12 mouse cellular contexts compared by ENCODE assay signal in genomic region chr8:110717131-110717530, GRCm38 (mm10). TPM values are rescaled to one million over a fixed set of nuclear protein-coding genes. Genes with fewer than 3 reads are reported as not detected.
DNase-seq lines count a peak whose midpoint lies in the region; ATAC-seq lines count a peak whose summit lies in the region.
"Had no signal": no experiment of that assay in that cellular context is flagged by ENCODE, and none has a peak within 500 bp of the region (broad histone marks: within the 10 kb centered on the region; RNA-seq: fewer than 3 reads in every experiment).

No protein-coding gene starts in this region.

- H3K4me3 ChIP-seq in forebrain, embryonic 13.5 days, result no peak overlapping the region
- H3K4me3 ChIP-seq in forebrain, embryonic 14.5 days (ENCODE audit: low read depth, low read length), result no peak overlapping the region
- no peak overlapping the region for H3K4me3 ChIP-seq in kidney, embryonic 16.5 days (ENCODE audit: low read length)
- no peak overlapping the region for H3K4me3 ChIP-seq in embryonic facial prominence, embryonic 12.5 days
- H3K4me3 ChIP-seq in limb, embryonic 15.5 days, result no peak overlapping the region

- H3K27me3 ChIP-seq in forebrain, embryonic 13.5 days, result no peaks in the 10 kb centered on the region
- no peaks in the 10 kb centered on the region for H3K27me3 ChIP-seq in forebrain, embryonic 14.5 days (replicated peaks; ENCODE audit: control insufficient read depth, insufficient read depth, low read length)
- H3K27me3 ChIP-seq in kidney, embryonic 16.5 days (ENCODE audit: insufficient read depth, low read length), result no peaks in the 10 kb centered on the region
- no peaks in the 10 kb centered on the region for H3K27me3 ChIP-seq in embryonic facial prominence, embryonic 12.5 days
- H3K27me3 ChIP-seq in limb, embryonic 15.5 days, result no peaks in the 10 kb centered on the region

- H3K9me3 ChIP-seq in forebrain, embryonic 13.5 days (replicated peaks), result no peaks in the 10 kb centered on the region
- no peaks in the 10 kb centered on the region for H3K9me3 ChIP-seq in forebrain, embryonic 14.5 days (replicated peaks; ENCODE audit: control insufficient read depth, low read length)
- H3K9me3 ChIP-seq in kidney, embryonic 16.5 days (ENCODE audit: low read length), result no peaks in the 10 kb centered on the region
- H3K9me3 ChIP-seq in embryonic facial prominence, embryonic 12.5 days, result no peaks in the 10 kb centered on the region
- no peaks in the 10 kb centered on the region for H3K9me3 ChIP-seq in limb, embryonic 15.5 days

- H3K4me2 ChIP-seq in forebrain, embryonic 13.5 days, result no peak overlapping the region
- H3K4me2 ChIP-seq in forebrain, embryonic 14.5 days (ENCODE audit: low read length), result no peak overlapping the region
- no peak overlapping the region for H3K4me2 ChIP-seq in kidney, embryonic 16.5 days (replicated peaks; ENCODE audit: low read depth, low read length)
- no peak overlapping the region for H3K4me2 ChIP-seq in embryonic facial prominence, embryonic 12.5 days (replicated peaks)
- no peak overlapping the region for H3K4me2 ChIP-seq in limb, embryonic 15.5 days

- 0 out of 2 replicates have a peak overlapping the region, but pooled peaks have one; percentile 18 for H3K9ac ChIP-seq in forebrain, embryonic 13.5 days
- H3K9ac ChIP-seq in forebrain, embryonic 14.5 days (ENCODE audit: low read length), result no peak overlapping the region
- H3K9ac ChIP-seq in kidney, embryonic 16.5 days (replicated peaks; ENCODE audit: low read length), result peak overlapping the region; percentile 3; the same call in 1 of the 2 replicates
- H3K9ac ChIP-seq in embryonic facial prominence, embryonic 12.5 days, result no peak overlapping the region
- no peak overlapping the region for H3K9ac ChIP-seq in limb, embryonic 15.5 days

- no peak overlapping the region for H3K27ac ChIP-seq in forebrain, embryonic 13.5 days
- no peak overlapping the region for H3K27ac ChIP-seq in forebrain, embryonic 14.5 days (ENCODE audit: low read depth, low read length)
- H3K27ac ChIP-seq in kidney, embryonic 16.5 days (ENCODE audit: low read length), result peak overlapping the region; percentile 57; the same call in 1 of the 2 replicates
- H3K27ac ChIP-seq in embryonic facial prominence, embryonic 12.5 days, result 0 out of 2 replicates have a peak overlapping the region, but pooled peaks have one; percentile 18
- H3K27ac ChIP-seq in limb, embryonic 15.5 days, result peak overlapping the region; percentile 88

- no peak for DNase-seq in forebrain, embryonic 14.5 days (ENCODE audit: low spot score)
- DNase-seq in kidney, postnatal 10 days, result no peak
- no peak for DNase-seq in Muller cell, postnatal 12 days (ENCODE audit: inconsistent ontology term)
- DNase-seq: adrenal gland, postnatal 14 days; cerebellum, adult 8-10 months; kidney, postnatal 14 days; left cerebral cortex, postnatal 4 days had no signal

- peaks cover 44% of the 10 kb centered on the region for H3K4me1 ChIP-seq in forebrain, embryonic 13.5 days
- H3K4me1 ChIP-seq in forebrain, embryonic 14.5 days (ENCODE audit: control insufficient read depth, insufficient read depth, low read length), result peaks cover 10% of the 10 kb centered on the region; the same call in 1 of the 2 replicates
- H3K4me1 ChIP-seq in kidney, embryonic 16.5 days (ENCODE audit: insufficient read depth, low read length), result peaks cover 54% of the 10 kb centered on the region
- peaks cover 39% of the 10 kb centered on the region for H3K4me1 ChIP-seq in embryonic facial prominence, embryonic 12.5 days
- peaks cover 74% of the 10 kb centered on the region for H3K4me1 ChIP-seq in limb, embryonic 15.5 days

- WGBS in forebrain, embryonic 13.5 days, result 81% methylated on average over 7 of the region's 7 CpGs
- WGBS in forebrain, embryonic 14.5 days, result 76% methylated on average over 7 of the region's 7 CpGs
- 33% methylated on average over 7 of the region's 7 CpGs for WGBS in kidney, embryonic 16.5 days
- WGBS in embryonic facial prominence, embryonic 12.5 days, result 43% methylated on average over 7 of the region's 7 CpGs
- WGBS in limb, embryonic 15.5 days, result 39% methylated on average over 7 of the region's 7 CpGs

- H3K36me3 ChIP-seq in forebrain, embryonic 13.5 days (ENCODE audit: poor library complexity, severe bottlenecking), result peaks cover 36% of the 10 kb centered on the region
- peaks cover 23% of the 10 kb centered on the region for H3K36me3 ChIP-seq in forebrain, embryonic 14.5 days (ENCODE audit: control insufficient read depth, insufficient read depth, low read length)
- peaks cover 6% of the 10 kb centered on the region; the same call in 1 of the 2 replicates for H3K36me3 ChIP-seq in kidney, embryonic 16.5 days (ENCODE audit: insufficient read depth, low read length)
- H3K36me3 ChIP-seq in embryonic facial prominence, embryonic 12.5 days, result peaks cover 15% of the 10 kb centered on the region
- H3K36me3 ChIP-seq in limb, embryonic 15.5 days, result peaks cover 18% of the 10 kb centered on the region

- ATAC-seq in forebrain, embryonic 13.5 days, result no peak
- ATAC-seq in forebrain, embryonic 14.5 days, result no peak
- no peak for ATAC-seq in kidney, embryonic 16.5 days (ENCODE audit: low FRiP score, low TSS enrichment)
- no peak for ATAC-seq in embryonic facial prominence, embryonic 12.5 days (ENCODE audit: insufficient number of reproducible peaks, insufficient read depth, low FRiP score, low TSS enrichment)
- no peak for ATAC-seq in limb, embryonic 15.5 days (ENCODE audit: insufficient number of reproducible peaks, low FRiP score, low TSS enrichment, low read depth)
- no peak for ATAC-seq in megakaryocyte-erythroid progenitor cell, adult 5-6 weeks (replicated peaks; ENCODE audit: low FRiP score, low TSS enrichment, poor library complexity, severe bottlenecking)

RNA-seq across cellular contexts. Expression of gene Mtss1l, which starts 4.1 kb away (rescaled TPM):
- polyA plus RNA-seq in forebrain, embryonic 13.5 days (2015; fragmentation: Nextera tagmentation; extraction: Ambion mirVana), result 11.1 and 11.5 TPM in 2 replicates
- 16.5 and 20.1 TPM in 2 replicates for polyA plus RNA-seq in forebrain, embryonic 14.5 days (2014; fragmentation: Nextera tagmentation; extraction: Ambion mirVana)
- 9.1 and 9.2 TPM in 2 replicates for polyA plus RNA-seq in kidney, embryonic 16.5 days (2015; fragmentation: Nextera tagmentation; extraction: Ambion mirVana)
- 10.9 and 17.4 TPM in 2 replicates for polyA plus RNA-seq in embryonic facial prominence, embryonic 12.5 days (2016; fragmentation: Nextera tagmentation; extraction: Ambion mirVana)
- 9.6 and 10.2 TPM in 2 replicates for polyA plus RNA-seq in limb, embryonic 15.5 days (2015; fragmentation: Nextera tagmentation; extraction: Ambion mirVana)
- total RNA-seq in megakaryocyte-erythroid progenitor cell, adult 5-6 weeks (2014; fragmentation: Nextera tagmentation), result 0.54 TPM in 1 of 2 replicates, not detected in the other
- total RNA-seq in megakaryocyte-erythroid progenitor cell, adult 5-6 weeks (2017), result 0.52 and 0.53 TPM in 2 replicates

Comparison
In these comparisons a context has a peak if more than half of its experiments do, and no peak if none do; other contexts are left out.
1. H3K9ac ChIP-seq: peak in forebrain, embryonic 13.5 days (single experiment) and kidney, embryonic 16.5 days (single experiment); none in forebrain, embryonic 14.5 days (single experiment), embryonic facial prominence, embryonic 12.5 days (single experiment) and limb, embryonic 15.5 days (single experiment).
2. H3K27ac ChIP-seq: peak in kidney, embryonic 16.5 days (single experiment), embryonic facial prominence, embryonic 12.5 days (single experiment) and limb, embryonic 15.5 days (single experiment); none in forebrain, embryonic 13.5 days (single experiment) and forebrain, embryonic 14.5 days (single experiment).